Mouse (Mus musculus): ENCODE measurements at regions not wholly inside any gene's neighbourhood (a gene's known extent, or its start where the extent isn't known, plus 50 kb on each side); places are given as distances from the start of the nearest gene placed in this dataset.

DNA sequence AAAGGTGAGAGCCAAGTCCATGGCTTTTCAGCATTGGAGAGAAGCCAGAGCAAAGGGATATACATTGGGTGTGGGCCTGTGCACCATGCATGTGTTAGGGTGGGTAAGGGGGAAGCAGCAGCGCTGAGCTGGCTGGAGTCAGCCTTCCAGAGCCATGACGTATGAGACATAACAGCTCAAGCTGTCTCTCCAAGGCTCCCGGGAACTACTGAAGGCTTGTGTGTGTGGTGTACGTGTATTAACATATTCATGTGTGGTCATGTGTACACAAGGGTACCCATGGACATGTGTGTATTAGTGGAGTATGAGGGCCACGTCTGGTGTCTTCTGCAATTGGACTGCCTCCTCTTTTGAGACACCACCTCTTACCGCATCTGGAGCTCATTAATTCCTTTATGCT, 417.8 kb downstream of the Rps24 start:
- no peak overlapping the region for H3K27ac ChIP-seq (ENCODE audit: low read length)
- H3K4me1 ChIP-seq (replicated peaks; ENCODE audit: control insufficient read depth, insufficient read depth, low read length): peaks cover 8% of the 10 kb centered on the region; the same call in 1 of the 2 replicates
- no peak overlapping the region for H3K4me2 ChIP-seq (ENCODE audit: low read depth, low read length)
- 91% methylated on average over 6 of the region's 6 CpGs for WGBS
- no peaks in the 10 kb centered on the region for H3K27me3 ChIP-seq (ENCODE audit: control insufficient read depth, insufficient read depth, low read depth, low read length)
- H3K9me3 ChIP-seq (ENCODE audit: control insufficient read depth, low read length): no peaks in the 10 kb centered on the region
- no peak overlapping the region for H3K4me3 ChIP-seq (ENCODE audit: low read length)
- H3K36me3 ChIP-seq (ENCODE audit: control insufficient read depth, insufficient read depth, low read length): no peaks in the 10 kb centered on the region
- no peak overlapping the region for H3K9ac ChIP-seq (ENCODE audit: low read length)
- no peak for ATAC-seq (ENCODE audit: low read depth)

DNA sequence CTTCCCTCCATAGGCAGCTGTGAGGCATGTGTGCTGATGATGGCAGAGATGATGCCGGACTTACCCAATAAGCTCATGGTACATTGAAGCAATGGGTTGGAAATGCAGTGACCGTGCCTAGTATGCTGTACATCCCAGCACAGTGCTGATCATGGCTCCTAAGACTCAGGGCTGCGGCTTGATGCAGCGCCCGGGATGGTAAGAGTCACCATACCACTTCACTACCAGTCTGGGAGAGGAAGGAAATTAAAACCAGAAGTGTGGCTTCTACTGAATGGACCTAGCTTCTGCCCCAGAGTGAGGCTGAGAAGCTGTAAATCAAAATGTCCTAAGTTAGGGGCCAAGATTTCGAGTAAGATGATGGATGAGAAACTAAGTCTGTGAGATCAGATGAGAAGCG, 420.0 kb downstream of the Rps24 start:
- Histone ChIP-seq H3K4me3 (ENCODE audit: low read length) (no peak overlapping the region), H3K27ac (ENCODE audit: low read length) (no peak overlapping the region), H3K36me3 (ENCODE audit: control insufficient read depth, insufficient read depth, low read length) (no peaks in the 10 kb centered on the region), H3K9ac (ENCODE audit: low read length) (no peak overlapping the region), H3K9me3 (ENCODE audit: control insufficient read depth, low read length) (no peaks in the 10 kb centered on the region), H3K4me2 (ENCODE audit: low read depth, low read length) (no peak overlapping the region), H3K27me3 (ENCODE audit: control insufficient read depth, insufficient read depth, low read depth, low read length) (no peaks in the 10 kb centered on the region), H3K4me1 (replicated peaks; ENCODE audit: control insufficient read depth, insufficient read depth, low read length) (peaks cover 3% of the 10 kb centered on the region; the same call in 1 of the 2 replicates)
- ATAC-seq (ENCODE audit: low read depth): no peak
- 64% methylated on average over 7 of the region's 7 CpGs for WGBS

- no peak for ATAC-seq (ENCODE audit: low read depth)
- H3K4me3 ChIP-seq (ENCODE audit: low read length): no peak overlapping the region
- no peaks in the 10 kb centered on the region for H3K9me3 ChIP-seq (ENCODE audit: control insufficient read depth, low read length)
- H3K27me3 ChIP-seq (ENCODE audit: control insufficient read depth, insufficient read depth, low read depth, low read length): no peaks in the 10 kb centered on the region
- no peaks in the 10 kb centered on the region for H3K36me3 ChIP-seq (ENCODE audit: control insufficient read depth, insufficient read depth, low read length)
- H3K4me1 ChIP-seq (replicated peaks; ENCODE audit: control insufficient read depth, insufficient read depth, low read length): peaks cover 3% of the 10 kb centered on the region; the same call in 1 of the 2 replicates
- 82% methylated on average over 4 of the region's 4 CpGs for WGBS
- no peak overlapping the region for H3K27ac ChIP-seq (ENCODE audit: low read length)
- no peak overlapping the region for H3K4me2 ChIP-seq (ENCODE audit: low read depth, low read length)
- H3K9ac ChIP-seq (ENCODE audit: low read length): no peak overlapping the region
These were observed 421.5 kb downstream of the Rps24 start for GRCm38 (mm10) chr14:24908377-24908776.

DNA sequence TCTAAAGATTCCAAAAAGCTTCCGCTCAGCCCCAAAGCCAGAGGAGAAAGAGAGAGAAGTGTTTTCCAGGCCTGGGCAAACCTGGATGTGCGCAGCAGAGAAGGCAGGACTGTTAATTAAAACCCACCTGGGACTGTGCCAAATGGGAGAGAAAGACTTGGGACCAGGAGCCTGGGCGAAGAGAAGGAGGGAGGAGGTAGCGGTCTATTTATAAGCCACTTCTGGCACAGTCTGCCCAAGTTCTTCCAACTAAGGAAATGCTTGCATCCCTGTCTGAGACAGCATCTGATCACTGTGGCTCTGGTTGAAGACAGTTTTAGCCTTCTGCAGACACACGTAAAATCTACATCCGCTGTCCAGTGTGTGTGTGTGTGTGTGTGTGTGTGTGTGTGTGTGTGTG, 424.7 kb downstream of the Rps24 start:
- no peaks in the 10 kb centered on the region for H3K36me3 ChIP-seq (ENCODE audit: control insufficient read depth, insufficient read depth, low read length)
- 59% methylated on average over 6 of the region's 6 CpGs for WGBS

GRCm38 (mm10) chr14:24919056-24919455, 432.1 kb downstream of the Rps24 start:
- H3K27ac ChIP-seq (ENCODE audit: low read length): no peak overlapping the region
- H3K4me3 ChIP-seq (ENCODE audit: low read length): no peak overlapping the region
- no peaks in the 10 kb centered on the region for H3K36me3 ChIP-seq (ENCODE audit: control insufficient read depth, insufficient read depth, low read length)
- H3K9ac ChIP-seq (ENCODE audit: low read length): no peak overlapping the region
- H3K9me3 ChIP-seq (ENCODE audit: control insufficient read depth, low read length): no peaks in the 10 kb centered on the region
- WGBS: 82% methylated on average over 3 of the region's 3 CpGs
- H3K4me2 ChIP-seq (ENCODE audit: low read depth, low read length): no peak overlapping the region
- H3K4me1 ChIP-seq (replicated peaks; ENCODE audit: control insufficient read depth, insufficient read depth, low read length): peaks cover 4% of the 10 kb centered on the region
- H3K27me3 ChIP-seq (ENCODE audit: control insufficient read depth, insufficient read depth, low read depth, low read length): no peaks in the 10 kb centered on the region
- no peak for ATAC-seq (ENCODE audit: low read depth)

More for the DNA sequence above, 424.7 kb downstream of the Rps24 start:
- H3K4me3 ChIP-seq (ENCODE audit: low read length): no peak overlapping the region
- no peaks in the 10 kb centered on the region for H3K9me3 ChIP-seq (ENCODE audit: control insufficient read depth, low read length)
- ATAC-seq (ENCODE audit: low read depth): peak; percentile 28; the same call in 1 of the 2 replicates
- no peak overlapping the region for H3K27ac ChIP-seq (ENCODE audit: low read length)
- no peaks in the 10 kb centered on the region for H3K27me3 ChIP-seq (ENCODE audit: control insufficient read depth, insufficient read depth, low read depth, low read length)
- peaks cover 6% of the 10 kb centered on the region for H3K4me1 ChIP-seq (replicated peaks; ENCODE audit: control insufficient read depth, insufficient read depth, low read length)
- H3K9ac ChIP-seq (ENCODE audit: low read length): no peak overlapping the region
- no peak overlapping the region for H3K4me2 ChIP-seq (ENCODE audit: low read depth, low read length)

GRCm38 (mm10) chr14:24922006-24922405, 435.1 kb downstream of the Rps24 start:
- WGBS: 48% methylated on average over 10 of the region's 10 CpGs
- Histone ChIP-seq H3K27ac (ENCODE audit: low read length) (no peak overlapping the region), H3K9me3 (ENCODE audit: control insufficient read depth, low read length) (no peaks in the 10 kb centered on the region), H3K4me1 (replicated peaks; ENCODE audit: control insufficient read depth, insufficient read depth, low read length) (no peaks in the 10 kb centered on the region), H3K4me3 (ENCODE audit: low read length) (no peak overlapping the region), H3K36me3 (ENCODE audit: control insufficient read depth, insufficient read depth, low read length) (no peaks in the 10 kb centered on the region), H3K4me2 (ENCODE audit: low read depth, low read length) (no peak overlapping the region), H3K27me3 (ENCODE audit: control insufficient read depth, insufficient read depth, low read depth, low read length) (no peaks in the 10 kb centered on the region), H3K9ac (ENCODE audit: low read length) (no peak overlapping the region)
- ATAC-seq (ENCODE audit: low read depth): no peak

- no peaks in the 10 kb centered on the region for H3K9me3 ChIP-seq (ENCODE audit: control insufficient read depth, low read length)
- H3K27ac ChIP-seq (ENCODE audit: low read length): no peak overlapping the region
- no peak for ATAC-seq (ENCODE audit: low read depth)
- no peaks in the 10 kb centered on the region for H3K4me1 ChIP-seq (replicated peaks; ENCODE audit: control insufficient read depth, insufficient read depth, low read length)
- WGBS: 65% methylated on average over 3 of the region's 3 CpGs
- H3K27me3 ChIP-seq (ENCODE audit: control insufficient read depth, insufficient read depth, low read depth, low read length): no peaks in the 10 kb centered on the region
- no peak overlapping the region for H3K4me2 ChIP-seq (ENCODE audit: low read depth, low read length)
- H3K4me3 ChIP-seq (ENCODE audit: low read length): no peak overlapping the region
- no peak overlapping the region for H3K9ac ChIP-seq (ENCODE audit: low read length)
- no peaks in the 10 kb centered on the region for H3K36me3 ChIP-seq (ENCODE audit: control insufficient read depth, insufficient read depth, low read length)
These were observed 437.6 kb downstream of the Rps24 start for GRCm38 (mm10) chr14:24924561-24924960.

DNA sequence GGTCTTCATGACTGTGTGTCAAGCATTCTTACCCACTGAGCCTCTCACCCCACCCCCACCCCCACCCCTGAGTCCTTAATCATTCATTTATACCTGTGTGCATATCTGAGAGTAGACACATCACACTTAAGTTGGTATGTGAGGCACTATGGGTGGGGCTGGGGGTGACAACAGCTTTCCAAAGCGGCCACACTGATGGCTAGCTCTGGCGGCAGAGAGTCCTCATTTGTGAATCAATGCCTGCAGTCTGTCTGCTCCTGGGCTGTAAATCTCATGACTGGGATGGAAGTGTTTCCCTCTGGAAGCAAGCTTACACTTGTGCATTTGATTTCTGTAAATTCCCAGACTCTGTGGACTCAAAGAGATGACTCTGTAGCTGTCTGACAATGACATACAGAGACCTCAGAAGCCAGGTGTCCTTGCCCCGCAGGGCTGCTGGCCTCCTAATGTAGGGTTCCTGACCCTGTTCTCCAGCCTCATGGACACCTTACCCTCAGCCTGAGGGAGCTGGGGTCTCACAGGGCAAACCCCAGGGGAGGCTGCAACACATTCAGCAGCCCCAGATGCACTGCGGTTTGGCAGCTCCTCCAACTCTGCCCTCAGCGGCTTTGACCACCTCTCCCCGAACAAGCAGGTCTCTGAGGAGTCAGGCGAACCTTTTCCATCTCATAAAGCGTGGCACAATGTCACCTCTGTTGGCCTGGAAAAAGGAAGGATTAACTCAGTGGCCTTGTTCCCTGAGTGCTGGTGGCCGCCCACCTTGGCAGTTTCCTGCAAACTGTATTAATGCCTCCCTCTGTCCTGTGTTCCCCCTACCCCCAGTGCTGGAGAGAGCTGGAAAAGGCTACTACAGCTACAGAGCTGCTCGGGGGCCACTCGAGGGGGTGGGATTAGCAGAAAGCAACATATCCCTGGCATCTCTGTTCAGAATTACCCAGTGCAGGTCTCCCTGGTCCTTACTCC, 439.4 kb downstream of the Rps24 start:
- Histone ChIP-seq H3K27me3 (ENCODE audit: control insufficient read depth, insufficient read depth, low read depth, low read length) (no peaks in the 10 kb centered on the region; the same call in 1 of the 2 replicates), H3K27ac (ENCODE audit: low read length) (no peak overlapping the region), H3K4me2 (ENCODE audit: low read depth, low read length) (no peak overlapping the region), H3K9me3 (ENCODE audit: control insufficient read depth, low read length) (no peaks in the 10 kb centered on the region), H3K36me3 (ENCODE audit: control insufficient read depth, insufficient read depth, low read length) (no peaks in the 10 kb centered on the region), H3K4me1 (replicated peaks; ENCODE audit: control insufficient read depth, insufficient read depth, low read length) (no peaks in the 10 kb centered on the region), H3K9ac (ENCODE audit: low read length) (no peak overlapping the region), H3K4me3 (ENCODE audit: low read length) (no peak overlapping the region)
- ATAC-seq (ENCODE audit: low read depth): no peak
- 59% methylated on average over 11 of the region's 11 CpGs for WGBS

DNA sequence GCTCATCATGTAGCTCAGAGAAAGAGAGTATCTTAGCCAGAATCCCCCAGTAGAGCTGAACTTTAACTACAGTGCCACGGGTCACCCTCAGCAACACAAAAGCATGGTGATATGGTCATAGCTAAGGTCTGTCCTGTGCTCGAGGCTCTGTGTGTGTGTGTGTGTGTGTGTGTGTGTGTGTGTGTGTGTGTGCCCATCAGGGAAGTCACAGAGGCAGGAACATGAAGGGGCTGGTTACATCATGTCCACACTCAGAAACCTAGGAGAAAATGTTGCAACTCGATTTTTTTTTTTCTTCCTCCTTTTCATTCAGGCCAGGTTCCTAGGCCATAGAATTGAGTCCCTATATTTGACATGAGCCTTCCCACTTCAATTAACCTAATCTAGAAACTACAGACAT, 441.8 kb downstream of the Rps24 start:
- H3K4me2 ChIP-seq (ENCODE audit: low read depth, low read length): no peak overlapping the region
- H3K4me1 ChIP-seq (replicated peaks; ENCODE audit: control insufficient read depth, insufficient read depth, low read length): no peaks in the 10 kb centered on the region
- no peak for ATAC-seq (ENCODE audit: low read depth)
- no peak overlapping the region for H3K4me3 ChIP-seq (ENCODE audit: low read length)
- H3K36me3 ChIP-seq (ENCODE audit: control insufficient read depth, insufficient read depth, low read length): no peaks in the 10 kb centered on the region
- H3K27ac ChIP-seq (ENCODE audit: low read length): no peak overlapping the region
- no peak overlapping the region for H3K9ac ChIP-seq (ENCODE audit: low read length)
- H3K27me3 ChIP-seq (ENCODE audit: control insufficient read depth, insufficient read depth, low read depth, low read length): no peaks in the 10 kb centered on the region; the same call in 1 of the 2 replicates
- H3K9me3 ChIP-seq (ENCODE audit: control insufficient read depth, low read length): no peaks in the 10 kb centered on the region
- WGBS: 72% methylated on average over 3 of the region's 3 CpGs
